Mouse (Mus musculus) bone marrow macrophage, adult 2 months (primary cell): ENCODE data around the gene Cipc.

Experiments used
- CTCF ChIP-seq: IDR thresholded peaks from 2 replicates; pipeline ENCODE4 v1.5.1; 2012; ENCODE audit warnings: low read depth, mild to moderate bottlenecking, low read length, moderate library complexity
- POLR2A ChIP-seq: IDR thresholded peaks from 2 replicates; pipeline ENCODE4 v1.6.1; 2012; ENCODE audit warnings: mild to moderate bottlenecking, low read depth, low read length, borderline replicate concordance

GRCm38 (mm10) chr12:86948627-86949026, 1.8 kb downstream of the Cipc start:
- TF ChIP-seq CTCF, result no peak
- TF ChIP-seq POLR2A, result no peak
